Mouse (Mus musculus) liver, embryonic 14.5 days (tissue): ENCODE measurements around the gene Gm21969. TPM values are rescaled to one million over a fixed set of nuclear protein-coding genes. Genes with fewer than 3 reads are reported as not detected.

Source experiments
- ATAC-seq: fragments of 200-750 bp; cut with Nextera tagmentation; 2 replicates; pipeline ENCODE4 v1.8.0; 2017; ENCODE audit warnings: moderate number of reproducible peaks, mild to moderate bottlenecking, moderate library complexity; ENCODE audit not compliant: insufficient read depth
- DNase-seq, 3 experiments: peaks; one replicate each; pipeline ENCODE4 v3.0.0-alpha.2; 2012 to 2013; ENCODE audit warnings: low read depth in 3 of 3, low spot score in 3 of 3
- H3K27ac ChIP-seq: fragments of 300-500 bp; sonication (generic); 2 replicates; pipeline ENCODE4 v1.5.1; 2014; ENCODE audit warnings: moderate library complexity, mild to moderate bottlenecking, control low read depth, inconsistent platforms
- H3K27me3 ChIP-seq: fragments of 300-500 bp; sonication (generic); 2 replicates; pipeline ENCODE4 v1.6.1; 2014; ENCODE audit warnings: mild to moderate bottlenecking, low read length, moderate library complexity; ENCODE audit not compliant: control insufficient read depth, insufficient read depth
- H3K36me3 ChIP-seq: fragments of 300-500 bp; sonication (generic); replicated peaks from 2 replicates; pipeline ENCODE4 v1.6.1; 2014; ENCODE audit warnings: low read depth; ENCODE audit not compliant: control insufficient read depth, insufficient read depth
- H3K4me1 ChIP-seq, 2 experiments: fragments of 200-500 bp in 1 of 2; fragments of 300-500 bp in 1 of 2; sonication (generic) in 1 of 2; replicated peaks; 2 replicates each; pipeline ENCODE4 v1.6.1; 2012 to 2014; ENCODE audit warnings: antibody characterized with exemption in 1 of 2, inconsistent platforms in 1 of 2, low read length in 1 of 2; ENCODE audit not compliant: control insufficient read depth in 2 of 2, insufficient read depth in 2 of 2
- H3K4me2 ChIP-seq: fragments of 300-500 bp; sonication (generic); 2 replicates; pipeline ENCODE4 v1.6.1; 2014; ENCODE audit warnings: low read depth, mild to moderate bottlenecking, control low read depth, moderate library complexity
- H3K4me3 ChIP-seq, 2 experiments: fragments of 200-500 bp in 1 of 2; fragments of 300-500 bp in 1 of 2; sonication (generic) in 1 of 2; 2 replicates each; pipeline ENCODE4 v1.5.1; 2012 to 2014; ENCODE audit warnings: low read depth in 2 of 2, low read length in 2 of 2, mild to moderate bottlenecking in 2 of 2, control low read depth in 1 of 2, inconsistent platforms in 1 of 2, moderate library complexity in 1 of 2; ENCODE audit not compliant: insufficient read depth in 1 of 2
- H3K9ac ChIP-seq: fragments of 300-500 bp; sonication (generic); replicated peaks from 2 replicates; pipeline ENCODE4 v1.6.1; 2014; ENCODE audit warnings: mild to moderate bottlenecking, control low read depth, moderate library complexity
- H3K9me3 ChIP-seq: fragments of 300-500 bp; sonication (generic); 2 replicates; pipeline ENCODE4 v1.6.1; 2016; ENCODE audit warnings: low read length, mixed read lengths; ENCODE audit not compliant: control insufficient read depth
- CTCF ChIP-seq: IDR thresholded peaks from 2 replicates; pipeline ENCODE4 v1.5.1; 2016; ENCODE audit warnings: antibody characterized with exemption, low read depth, control low read depth
- EP300 ChIP-seq: IDR thresholded peaks from 2 replicates; pipeline ENCODE4 v1.6.1; 2016; ENCODE audit warnings: antibody characterized with exemption, low read depth
- WGBS: fragments of 180-500 bp; shearing (Covaris S2); extraction: QIAGEN DNeasy Blood & Tissue Kit; methylation state at CpG from one replicate; pipeline ENCODE4 v1.1.7; 2014; ENCODE audit not compliant: insufficient replicate concordance; 5-methylcytosine and 5-hydroxymethylcytosine counted together
- polyA plus RNA-seq, 2 experiments: library from polyadenylated mRNA; depleted of rRNA in 1 of 2; stranded (reverse) in 1 of 2; unstranded in 1 of 2; fragments of >200 nt; fragmentation: Nextera tagmentation in 1 of 2; extraction: Ambion mirVana in 1 of 2; gene quantifications; 2 replicates each; pipeline versions ENCODE4 v1.2.1 to v1.2.3; 2012 to 2014

Gm21969 gene
- polyA plus RNA-seq, 2 experiments, result not detected

DNA sequence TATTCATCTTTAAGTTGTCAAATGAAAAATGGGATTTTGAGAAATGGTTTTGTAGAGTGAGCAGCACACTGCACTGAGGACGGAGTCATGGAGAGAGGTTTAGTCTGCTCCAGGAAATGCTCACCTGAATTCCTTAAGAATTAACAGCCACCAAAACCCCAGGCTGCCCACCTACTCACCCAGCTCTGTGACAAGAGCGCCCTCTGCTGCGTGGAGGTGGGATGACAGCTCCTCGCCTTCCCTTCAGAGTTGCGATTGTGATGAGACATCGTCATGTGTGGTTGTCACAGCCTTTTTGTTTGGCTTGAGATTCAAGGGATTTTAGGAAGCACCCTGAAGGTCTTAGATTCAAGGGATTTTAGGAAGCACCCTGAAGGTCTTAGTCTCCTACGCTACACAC, 33.4 kb downstream of the Gm21969 start:
- WGBS, result 23% methylated on average over 7 of the region's 7 CpGs
- Histone ChIP-seq H3K4me3 (no peak overlapping the region), H3K27ac (no peak overlapping the region), H3K36me3 (no peaks in the 10 kb centered on the region), H3K4me1 (0 out of 4 replicates have a peak, but pooled peaks cover 0 to 3% of the 10 kb centered on the region in 2 experiments), H3K4me2 (no peak overlapping the region), H3K9ac (no peak overlapping the region), H3K27me3 (no peaks in the 10 kb centered on the region), H3K9me3 (no peaks in the 10 kb centered on the region)
- TF ChIP-seq EP300 (no peak), CTCF (peak; percentile 98)
- DNase-seq, result no peak
- no peak for ATAC-seq

- TF ChIP-seq EP300, result no peak
- TF ChIP-seq CTCF, result no peak
- Histone ChIP-seq H3K4me1 (0 out of 4 replicates have a peak, but pooled peaks cover 0 to 3% of the 10 kb centered on the region in 2 experiments), H3K4me3 (no peak overlapping the region), H3K27ac (no peak overlapping the region), H3K9ac (no peak overlapping the region), H3K36me3 (no peaks in the 10 kb centered on the region), H3K4me2 (no peak overlapping the region), H3K27me3 (no peaks in the 10 kb centered on the region), H3K9me3 (no peaks in the 10 kb centered on the region)
- ATAC-seq, result no peak
- WGBS, result 74% methylated on average over 9 of the region's 9 CpGs
- DNase-seq, result no peak
Observed at GRCm38 (mm10) chr4:139637847-139638246, 34.9 kb downstream of the Gm21969 start.

DNA sequence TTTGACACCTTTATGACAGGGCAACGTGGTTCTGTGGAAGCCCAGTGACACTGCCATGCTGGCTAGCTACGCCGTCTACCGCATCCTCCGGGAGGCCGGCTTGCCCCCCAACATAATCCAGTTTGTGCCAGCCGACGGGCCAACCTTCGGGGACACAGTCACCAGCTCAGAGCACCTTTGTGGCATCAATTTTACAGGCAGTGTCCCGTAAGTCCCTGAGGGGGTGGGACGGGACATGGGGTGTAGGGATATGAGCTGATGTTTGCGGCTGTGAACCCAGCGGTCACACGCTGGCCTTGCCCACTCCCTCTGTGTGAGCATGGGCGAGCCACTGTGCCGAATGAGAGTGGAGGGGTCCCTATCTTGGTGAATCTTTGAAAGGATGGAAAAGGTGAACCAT, 35.4 kb downstream of the Gm21969 start:
- TF ChIP-seq EP300, result no peak
- TF ChIP-seq CTCF, result no peak
- WGBS, result 77% methylated on average over 16 of the region's 16 CpGs
- H3K9me3 ChIP-seq, result no peaks in the 10 kb centered on the region
- no peaks in the 10 kb centered on the region for H3K36me3 ChIP-seq
- no peak for DNase-seq
- no peaks in the 10 kb centered on the region for H3K27me3 ChIP-seq
- H3K4me3 ChIP-seq, result no peak overlapping the region
- no peak overlapping the region for H3K9ac ChIP-seq
- no peak overlapping the region for H3K27ac ChIP-seq
- H3K4me1 ChIP-seq, result 0 out of 4 replicates have a peak, but pooled peaks cover 0 to 3% of the 10 kb centered on the region in 2 experiments
- no peak for ATAC-seq
- no peak overlapping the region for H3K4me2 ChIP-seq

DNA sequence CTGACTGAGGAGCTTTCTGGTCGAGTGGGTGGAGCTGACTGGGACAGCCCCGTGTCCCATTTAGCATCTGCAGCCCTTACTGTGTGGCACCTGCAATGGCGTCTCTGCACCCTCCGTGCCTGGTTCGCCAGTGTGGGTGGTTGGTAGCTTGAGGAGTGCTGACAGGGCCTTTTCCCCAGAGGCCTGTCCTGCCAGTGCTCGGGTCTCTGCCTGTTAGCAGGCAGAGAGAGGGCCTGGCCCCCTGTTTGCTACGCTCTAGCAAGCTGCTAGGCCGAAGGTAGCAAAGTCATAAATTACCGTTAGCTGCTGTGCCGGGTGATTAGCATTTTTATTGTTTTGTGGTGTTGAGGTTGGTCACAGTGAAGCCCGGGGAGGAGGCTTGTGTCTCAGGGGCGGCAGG, 36.8 kb downstream of the Gm21969 start:
- no peak for ATAC-seq
- TF ChIP-seq CTCF (no peak), EP300 (no peak)
- Histone ChIP-seq H3K4me1 (0 out of 4 replicates have a peak, but pooled peaks cover 0 to 3% of the 10 kb centered on the region in 2 experiments), H3K9ac (no peak overlapping the region), H3K27me3 (no peaks in the 10 kb centered on the region), H3K27ac (no peak overlapping the region), H3K36me3 (no peaks in the 10 kb centered on the region), H3K9me3 (no peaks in the 10 kb centered on the region), H3K4me2 (no peak overlapping the region), H3K4me3 (no peak overlapping the region)
- 47% methylated on average over 12 of the region's 12 CpGs for WGBS
- no peak for DNase-seq

- TF ChIP-seq EP300 (no peak), CTCF (no peak)
- no peak overlapping the region for H3K4me3 ChIP-seq
- H3K9ac ChIP-seq, result no peak overlapping the region
- no peaks in the 10 kb centered on the region for H3K9me3 ChIP-seq
- H3K27me3 ChIP-seq, result no peaks in the 10 kb centered on the region
- WGBS, result 43% methylated on average over 12 of the region's 12 CpGs
- DNase-seq (no peak), ATAC-seq (no peak)
- 0 out of 4 replicates have a peak, but pooled peaks cover 0 to 3% of the 10 kb centered on the region in 2 experiments for H3K4me1 ChIP-seq
- H3K27ac ChIP-seq, result no peak overlapping the region
- H3K4me2 ChIP-seq, result no peak overlapping the region
- no peaks in the 10 kb centered on the region for H3K36me3 ChIP-seq
Observed at GRCm38 (mm10) chr4:139640333-139640732, 37.3 kb downstream of the Gm21969 start.
